Mouse (Mus musculus) neural tube, embryonic 12.5 days (tissue): ENCODE measurements at regions not wholly inside any gene's neighbourhood (a gene's known extent, or its start where the extent isn't known, plus 50 kb on each side); places are given as distances from the start of the nearest gene placed in this dataset.

Experiments
- ATAC-seq: fragments of 200-750 bp; cut with Nextera tagmentation; 2 replicates; pipeline ENCODE4 v1.8.0; 2017; ENCODE audit warnings: low read depth, mild to moderate bottlenecking, moderate TSS enrichment, moderate library complexity; ENCODE audit not compliant: low FRiP score
- H3K27ac ChIP-seq: fragments of 300-500 bp; sonication (generic); 2 replicates; pipeline ENCODE4 v1.5.1; 2016
- H3K27me3 ChIP-seq: fragments of 300-500 bp; sonication (generic); replicated peaks from 2 replicates; pipeline ENCODE4 v1.6.1; 2016; ENCODE audit warnings: mild to moderate bottlenecking
- H3K36me3 ChIP-seq: fragments of 300-500 bp; sonication (generic); 2 replicates; pipeline ENCODE4 v1.6.1; 2016; ENCODE audit warnings: mild to moderate bottlenecking
- H3K4me1 ChIP-seq: fragments of 300-500 bp; sonication (generic); 2 replicates; pipeline ENCODE4 v1.6.1; 2016
- H3K4me2 ChIP-seq: fragments of 300-500 bp; sonication (generic); replicated peaks from 2 replicates; pipeline ENCODE4 v1.6.1; 2016; ENCODE audit warnings: mild to moderate bottlenecking
- H3K4me3 ChIP-seq: fragments of 300-500 bp; sonication (generic); 2 replicates; pipeline ENCODE4 v1.5.1; 2016
- H3K9ac ChIP-seq: fragments of 300-500 bp; sonication (generic); 2 replicates; pipeline ENCODE4 v1.6.1; 2016; ENCODE audit warnings: mild to moderate bottlenecking
- H3K9me3 ChIP-seq: fragments of 300-500 bp; sonication (generic); 2 replicates; pipeline ENCODE4 v1.6.1; 2016; ENCODE audit warnings: mild to moderate bottlenecking
- WGBS: fragments of 180-500 bp; shearing (Covaris S2); methylation state at CpG from one replicate; pipeline ENCODE4 v1.1.7; 2016; 5-methylcytosine and 5-hydroxymethylcytosine counted together

DNA sequence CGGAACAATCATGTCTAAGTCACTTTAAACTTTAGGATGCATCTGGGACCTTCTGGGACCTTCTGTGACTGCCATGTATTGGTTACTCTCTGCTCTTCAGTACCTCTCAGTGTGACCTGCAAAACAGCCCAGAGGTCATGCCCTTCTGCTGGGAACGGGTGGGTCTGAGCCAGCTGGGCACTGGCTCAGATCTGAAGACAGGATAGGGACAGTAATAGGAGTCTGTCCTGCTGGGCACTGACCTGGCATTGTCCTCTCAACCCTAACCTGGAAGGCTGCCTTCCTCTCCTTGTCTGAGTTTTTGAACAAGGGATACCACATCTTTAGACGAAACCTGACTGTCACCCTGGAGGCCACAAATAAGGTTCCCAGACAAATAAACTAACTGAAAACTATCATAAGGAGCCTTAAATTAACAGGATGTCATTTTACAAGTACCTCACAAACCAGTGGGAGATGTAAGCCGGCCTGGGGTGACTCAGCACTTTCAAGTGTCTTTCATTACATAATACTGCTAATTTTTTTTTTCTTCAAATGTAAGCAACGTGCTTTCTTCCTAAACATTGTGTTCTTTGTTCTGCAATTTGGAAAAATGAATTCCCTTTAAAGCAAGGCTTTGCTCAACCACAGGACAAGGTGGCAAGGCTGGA is 306.4 kb upstream of the Dio3 start:
- Histone ChIP-seq H3K9ac (no peak overlapping the region), H3K4me1 (0 out of 2 replicates have a peak, but pooled peaks cover 10% of the 10 kb centered on the region), H3K4me3 (no peak overlapping the region), H3K27ac (no peak overlapping the region), H3K9me3 (no peaks in the 10 kb centered on the region), H3K4me2 (no peak overlapping the region), H3K36me3 (no peaks in the 10 kb centered on the region), H3K27me3 (no peaks in the 10 kb centered on the region)
- WGBS: 73% methylated on average over 5 of the region's 5 CpGs
- no peak for ATAC-seq

DNA sequence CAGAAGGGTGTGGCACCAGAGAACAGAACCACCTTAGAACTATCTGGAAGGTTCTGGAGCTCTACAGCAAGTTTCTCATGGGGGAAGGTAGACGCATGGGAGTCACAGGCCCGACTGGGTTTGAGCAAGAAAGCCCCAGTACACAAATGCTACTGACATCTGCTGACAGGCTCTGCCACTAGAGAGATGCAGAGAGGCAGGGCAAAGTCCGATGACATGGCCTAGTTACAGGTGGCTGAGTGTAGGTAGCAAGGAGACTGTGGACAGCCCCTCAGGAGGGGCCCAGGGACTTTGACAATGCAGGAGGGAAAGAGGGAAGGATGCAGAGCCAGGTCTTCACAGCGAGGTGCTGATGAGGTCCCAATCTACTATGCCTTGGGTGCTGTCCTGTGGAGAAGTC is 305.3 kb upstream of the Dio3 start:
- Histone ChIP-seq H3K36me3 (no peaks in the 10 kb centered on the region), H3K27ac (no peak overlapping the region), H3K27me3 (no peaks in the 10 kb centered on the region), H3K9me3 (no peaks in the 10 kb centered on the region), H3K4me1 (0 out of 2 replicates have a peak, but pooled peaks cover 10% of the 10 kb centered on the region), H3K9ac (no peak overlapping the region), H3K4me3 (no peak overlapping the region), H3K4me2 (no peak overlapping the region)
- no peak for ATAC-seq
- WGBS: 82% methylated on average over 4 of the region's 4 CpGs

DNA sequence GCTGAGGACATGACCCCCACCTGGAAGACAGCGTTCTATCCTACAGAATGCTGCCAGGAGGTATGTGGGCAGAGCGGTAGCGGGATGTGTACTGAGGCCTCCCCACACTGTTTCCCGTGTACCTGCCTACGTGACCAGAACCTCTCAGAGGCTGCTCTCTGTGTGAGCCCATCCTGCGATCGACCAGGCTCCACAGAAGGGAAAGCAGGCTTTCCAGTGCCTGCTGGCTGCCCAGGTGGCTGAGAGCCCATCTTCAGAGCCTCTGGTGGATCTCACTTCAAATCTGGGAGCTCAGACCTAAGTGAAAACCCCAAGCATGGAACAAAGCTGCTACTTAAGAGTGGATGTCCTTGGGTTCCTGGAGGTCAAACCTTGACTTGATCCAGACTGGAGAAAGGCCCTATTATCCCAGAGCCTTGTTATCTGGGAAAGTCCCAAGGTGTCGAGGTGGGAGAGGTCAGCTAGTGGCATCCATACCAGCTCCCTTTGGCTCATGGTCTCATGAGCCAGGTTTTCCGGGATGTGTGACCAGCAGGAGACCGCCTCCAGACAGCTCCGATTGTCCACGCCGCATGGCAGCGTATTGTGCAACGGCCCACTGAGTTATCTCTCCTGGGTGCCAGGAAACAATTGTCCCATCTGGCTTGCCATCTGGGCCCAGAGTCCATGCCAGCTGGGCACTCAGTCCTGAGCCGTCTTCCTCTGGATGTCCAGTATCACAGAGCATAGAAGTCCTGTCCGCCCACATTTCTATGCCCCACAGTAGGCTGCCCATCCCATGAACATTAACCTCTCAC is 303.5 kb upstream of the Dio3 start:
- 0 out of 2 replicates have a peak, but pooled peaks cover 10% of the 10 kb centered on the region for H3K4me1 ChIP-seq
- no peaks in the 10 kb centered on the region for H3K27me3 ChIP-seq
- WGBS: 74% methylated on average over 17 of the region's 17 CpGs
- H3K27ac ChIP-seq: no peak overlapping the region
- H3K9ac ChIP-seq: no peak overlapping the region
- ATAC-seq: no peak
- no peak overlapping the region for H3K4me3 ChIP-seq
- no peaks in the 10 kb centered on the region for H3K9me3 ChIP-seq
- no peak overlapping the region for H3K4me2 ChIP-seq
- H3K36me3 ChIP-seq: no peaks in the 10 kb centered on the region

DNA sequence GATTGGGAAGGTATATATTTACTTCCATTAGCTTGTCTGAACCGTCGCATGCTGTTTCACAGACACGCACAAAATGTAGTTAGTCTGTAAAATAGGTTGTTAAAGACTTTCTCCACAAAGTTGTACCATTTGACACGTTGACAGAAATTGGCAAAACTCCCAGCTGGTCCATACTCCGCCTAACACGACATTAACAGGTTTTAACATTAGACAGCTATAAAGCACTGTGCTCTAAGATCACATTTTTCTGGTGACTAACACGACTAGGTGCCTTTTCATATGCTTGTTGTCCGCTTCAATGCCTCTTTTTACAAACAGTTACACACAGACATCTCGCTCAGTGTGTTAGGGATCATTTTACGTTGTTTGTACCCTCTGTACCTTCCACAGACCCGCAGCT is 294.2 kb upstream of the Dio3 start:
- Histone ChIP-seq H3K27ac (no peak overlapping the region), H3K4me1 (no peaks in the 10 kb centered on the region), H3K4me3 (no peak overlapping the region), H3K9ac (no peak overlapping the region), H3K27me3 (no peaks in the 10 kb centered on the region), H3K4me2 (no peak overlapping the region), H3K36me3 (no peaks in the 10 kb centered on the region), H3K9me3 (no peaks in the 10 kb centered on the region)
- 84% methylated on average over 11 of the region's 11 CpGs for WGBS
- no peak for ATAC-seq

DNA sequence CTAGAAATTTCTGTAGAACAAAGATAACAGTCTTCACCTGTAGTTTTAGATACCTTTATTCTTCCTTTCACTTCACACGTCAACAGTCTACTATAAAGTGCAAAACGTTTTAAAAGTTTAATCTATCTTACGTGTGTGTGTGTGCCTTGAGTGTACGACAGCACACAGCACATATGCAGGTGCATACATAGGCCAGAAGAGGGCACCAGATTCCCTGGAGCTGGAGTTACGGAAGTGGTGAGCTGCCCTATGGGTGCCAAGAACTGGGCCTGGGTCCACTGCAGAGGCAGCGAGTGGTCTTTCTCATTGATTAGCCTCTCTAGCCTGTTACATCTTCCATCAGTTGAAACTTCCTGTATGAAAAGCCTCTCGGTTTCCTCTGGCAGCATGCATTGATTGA is 285.5 kb upstream of the Dio3 start:
- no peaks in the 10 kb centered on the region for H3K4me1 ChIP-seq
- H3K27me3 ChIP-seq: no peaks in the 10 kb centered on the region
- H3K4me3 ChIP-seq: no peak overlapping the region
- no peaks in the 10 kb centered on the region for H3K36me3 ChIP-seq
- H3K27ac ChIP-seq: no peak overlapping the region
- ATAC-seq: no peak
- H3K9ac ChIP-seq: no peak overlapping the region
- H3K9me3 ChIP-seq: no peaks in the 10 kb centered on the region
- WGBS: 91% methylated on average over 7 of the region's 7 CpGs
- H3K4me2 ChIP-seq: no peak overlapping the region

DNA sequence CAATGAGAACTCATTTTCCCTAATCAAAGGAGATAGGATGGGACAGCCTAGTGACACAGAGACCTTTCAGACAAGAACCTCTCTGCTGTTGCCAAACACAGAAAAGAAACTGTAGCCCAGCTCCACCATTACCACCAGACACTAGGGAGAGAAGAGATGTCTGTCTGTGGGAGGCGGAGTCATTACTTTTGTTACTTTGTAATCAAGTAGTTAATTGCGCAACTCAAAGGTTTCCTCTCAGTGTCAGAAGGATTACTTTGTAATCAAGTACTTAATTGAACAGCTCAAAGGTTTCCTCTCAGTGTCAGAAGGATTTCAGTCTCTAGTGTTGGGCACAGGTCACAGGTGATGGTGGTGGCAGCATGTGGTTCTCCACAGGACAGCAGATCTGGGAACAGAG is 276.2 kb upstream of the Dio3 start:
- H3K4me3 ChIP-seq: no peak overlapping the region
- no peaks in the 10 kb centered on the region for H3K27me3 ChIP-seq
- no peak for ATAC-seq
- no peaks in the 10 kb centered on the region for H3K36me3 ChIP-seq
- H3K4me2 ChIP-seq: no peak overlapping the region
- H3K4me1 ChIP-seq: no peaks in the 10 kb centered on the region
- 93% methylated on average over 2 of the region's 2 CpGs for WGBS
- no peak overlapping the region for H3K9ac ChIP-seq
- no peak overlapping the region for H3K27ac ChIP-seq
- no peaks in the 10 kb centered on the region for H3K9me3 ChIP-seq

DNA sequence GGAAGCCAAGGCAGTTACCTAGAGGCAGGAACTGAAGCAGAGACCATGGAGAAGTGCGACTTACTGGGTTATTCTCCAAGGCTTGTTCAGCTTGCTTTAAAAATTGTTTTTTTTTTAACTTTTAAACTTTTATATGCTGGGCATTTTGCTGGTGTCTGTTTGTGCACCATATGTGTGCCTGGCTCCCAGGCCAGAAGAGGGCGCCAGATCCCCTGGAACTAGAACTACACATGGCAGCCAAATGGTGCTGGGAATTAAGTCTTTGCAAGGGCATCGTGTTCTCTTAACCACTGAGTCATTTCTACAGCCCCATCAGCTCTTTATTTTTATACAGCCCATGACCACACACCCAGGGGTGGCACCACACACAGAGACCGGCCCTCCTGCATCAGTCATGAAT is 269.7 kb upstream of the Dio3 start:
- no peak overlapping the region for H3K9ac ChIP-seq
- no peaks in the 10 kb centered on the region for H3K9me3 ChIP-seq
- no peaks in the 10 kb centered on the region for H3K36me3 ChIP-seq
- H3K4me3 ChIP-seq: no peak overlapping the region
- H3K27me3 ChIP-seq: no peaks in the 10 kb centered on the region
- no peak overlapping the region for H3K4me2 ChIP-seq
- WGBS: 47% methylated on average over 4 of the region's 4 CpGs
- H3K27ac ChIP-seq: no peak overlapping the region
- no peaks in the 10 kb centered on the region for H3K4me1 ChIP-seq
- no peak for ATAC-seq

DNA sequence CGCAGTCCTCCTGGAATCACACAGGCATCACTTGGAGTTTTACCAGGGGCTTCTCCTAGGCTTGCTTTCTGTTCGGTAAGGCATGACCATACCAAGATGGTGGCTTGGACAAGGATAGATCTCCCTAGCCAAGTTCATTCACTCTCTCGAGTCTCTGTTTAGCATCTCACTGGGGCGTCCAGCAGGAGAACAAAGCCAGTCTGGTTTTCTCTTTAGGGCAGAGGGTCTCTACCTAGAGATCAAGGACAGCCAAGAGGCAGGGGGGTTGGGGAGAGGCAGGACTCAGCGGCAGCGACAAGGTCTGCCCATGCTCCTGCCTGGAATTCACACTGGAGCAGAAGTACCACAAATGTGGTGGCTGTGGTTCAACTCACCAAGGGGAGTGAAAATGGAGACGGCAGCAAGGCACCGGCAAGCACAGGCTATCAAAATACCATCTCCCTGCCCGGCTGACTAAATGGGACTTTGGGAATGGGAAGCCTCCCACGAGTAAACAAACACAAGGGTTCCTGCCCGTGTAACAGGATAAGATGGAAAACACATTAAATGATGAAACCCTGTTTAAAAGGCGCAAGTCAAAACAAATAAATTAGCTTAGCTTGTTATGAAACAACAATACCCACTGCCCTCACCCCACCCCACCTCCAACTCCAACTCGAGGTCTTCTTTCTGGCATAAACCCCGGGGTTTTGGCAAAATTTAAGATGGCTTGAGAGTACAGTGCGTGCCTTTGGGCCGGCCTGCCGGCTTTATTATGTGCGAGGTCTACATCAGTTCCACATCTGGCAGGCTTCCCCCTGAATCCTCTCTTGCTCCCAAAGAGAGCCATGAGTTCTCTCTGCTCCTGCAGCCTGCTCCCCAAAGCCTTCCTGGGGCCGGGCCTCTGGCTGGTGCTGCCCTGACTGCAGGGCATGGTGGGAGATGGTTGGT is 258.1 kb upstream of the Dio3 start:
- no peak overlapping the region for H3K4me2 ChIP-seq
- 64% methylated on average over 19 of the region's 19 CpGs for WGBS
- no peak overlapping the region for H3K4me3 ChIP-seq
- H3K36me3 ChIP-seq: no peaks in the 10 kb centered on the region
- H3K9ac ChIP-seq: no peak overlapping the region
- H3K4me1 ChIP-seq: peaks cover 2% of the 10 kb centered on the region
- H3K9me3 ChIP-seq: no peaks in the 10 kb centered on the region
- H3K27ac ChIP-seq: no peak overlapping the region
- no peaks in the 10 kb centered on the region for H3K27me3 ChIP-seq
- no peak for ATAC-seq

DNA sequence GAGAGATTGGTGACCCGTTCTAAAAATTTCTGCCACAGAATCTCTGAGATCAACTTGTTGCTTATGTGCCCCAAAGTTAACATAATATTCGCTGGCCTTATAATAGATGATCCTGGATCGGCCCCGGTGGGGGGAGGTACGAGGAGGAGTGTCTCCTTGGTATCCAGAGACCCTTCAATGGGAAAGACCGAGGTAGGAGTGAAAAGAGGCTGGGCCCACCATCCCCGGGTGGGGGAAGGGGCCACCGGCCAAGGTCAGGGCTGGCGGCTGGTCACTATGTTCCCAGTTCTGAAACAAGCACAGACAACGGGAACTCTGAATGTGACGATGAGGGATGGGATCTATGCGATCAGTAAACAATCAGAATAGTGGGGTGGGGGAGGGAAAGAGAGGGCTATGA is 257.2 kb upstream of the Dio3 start:
- no peaks in the 10 kb centered on the region for H3K9me3 ChIP-seq
- no peak for ATAC-seq
- H3K4me1 ChIP-seq: peaks cover 10% of the 10 kb centered on the region
- H3K9ac ChIP-seq: no peak overlapping the region
- H3K27ac ChIP-seq: no peak overlapping the region
- no peak overlapping the region for H3K4me3 ChIP-seq
- 91% methylated on average over 12 of the region's 12 CpGs for WGBS
- no peaks in the 10 kb centered on the region for H3K27me3 ChIP-seq
- no peak overlapping the region for H3K4me2 ChIP-seq
- no peaks in the 10 kb centered on the region for H3K36me3 ChIP-seq

DNA sequence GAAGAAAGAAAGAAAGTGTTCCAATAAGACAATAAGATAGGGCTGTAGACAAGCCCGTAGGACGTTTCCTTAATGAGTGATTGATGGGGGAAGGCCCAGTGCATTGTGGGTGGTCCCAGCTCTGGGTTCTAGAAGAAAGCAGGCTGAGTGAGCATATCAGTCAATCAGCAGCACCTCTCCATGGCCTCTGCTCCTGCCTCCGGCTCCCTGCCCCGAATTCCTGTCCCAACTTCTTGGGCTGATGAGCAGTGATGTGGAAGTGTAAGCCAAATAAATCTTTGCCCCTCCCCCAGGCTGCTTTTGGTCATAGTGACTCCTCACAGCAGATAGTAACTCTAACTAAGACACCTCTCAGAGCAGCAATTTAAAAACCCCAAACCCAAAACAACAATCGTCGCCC is 256.2 kb upstream of the Dio3 start:
- Histone ChIP-seq H3K9ac (no peak overlapping the region), H3K36me3 (no peaks in the 10 kb centered on the region), H3K4me3 (no peak overlapping the region), H3K27me3 (no peaks in the 10 kb centered on the region), H3K27ac (no peak overlapping the region), H3K4me1 (peaks cover 16% of the 10 kb centered on the region), H3K4me2 (no peak overlapping the region), H3K9me3 (no peaks in the 10 kb centered on the region)
- ATAC-seq: no peak
- whole genome bisulfite sequencing: 62% methylated on average over 6 of the region's 6 CpGs

DNA sequence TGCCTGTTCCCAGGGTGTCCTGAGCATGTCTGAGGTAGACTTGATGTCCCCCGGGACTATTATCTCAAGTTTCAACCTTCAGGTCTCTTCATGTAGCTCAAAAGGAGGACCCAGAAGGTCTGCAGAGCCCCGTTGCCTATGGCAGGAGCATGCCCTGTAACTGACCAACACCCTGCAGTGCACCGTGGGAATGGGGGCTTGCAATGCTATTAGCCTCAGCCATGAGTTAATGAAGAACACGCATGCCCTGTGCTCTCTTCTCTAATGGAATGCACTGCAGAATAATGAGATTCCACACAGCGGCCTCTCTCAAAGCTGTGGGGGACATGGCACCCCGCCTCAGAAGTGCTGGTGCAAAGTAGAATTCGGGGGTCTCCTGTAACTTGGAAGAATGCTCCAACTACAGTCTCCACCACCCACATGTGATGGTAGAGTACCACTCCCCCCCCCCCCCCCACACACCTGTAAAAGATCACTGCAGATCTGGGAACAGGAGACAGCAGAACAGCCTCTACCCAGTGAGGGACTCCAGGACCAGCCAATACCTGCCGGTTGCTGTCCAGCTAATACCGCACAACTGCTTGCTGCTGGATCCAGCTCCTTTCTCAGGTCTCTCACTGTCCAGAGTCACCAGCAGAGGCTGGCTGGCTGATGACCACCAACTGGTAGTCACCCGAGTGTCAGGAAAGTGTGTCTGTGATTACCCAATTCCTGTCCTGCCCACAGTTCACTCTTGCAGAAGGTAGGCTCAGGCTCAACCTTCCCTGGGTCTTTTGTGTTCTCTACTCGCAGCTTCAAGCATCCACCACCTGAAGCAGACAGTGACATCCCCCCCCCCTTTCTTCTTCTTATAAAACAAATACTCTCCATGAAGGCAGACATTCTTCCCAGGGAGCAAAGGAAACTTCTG is 255.4 kb upstream of the Dio3 start:
- Histone ChIP-seq H3K4me2 (no peak overlapping the region), H3K27ac (no peak overlapping the region), H3K4me3 (no peak overlapping the region), H3K9me3 (no peaks in the 10 kb centered on the region), H3K9ac (no peak overlapping the region), H3K27me3 (no peaks in the 10 kb centered on the region), H3K4me1 (peaks cover 16% of the 10 kb centered on the region), H3K36me3 (no peaks in the 10 kb centered on the region)
- WGBS: 76% methylated on average over 11 of the region's 11 CpGs
- no peak for ATAC-seq
